Mouse (Mus musculus) yolk sac, embryonic 10.5 days (tissue): ENCODE measurements around the gene Zbtb7a.
"Not testable (repeated sequence)": the region's sequence is repeated elsewhere in the genome, so short reads cannot be mapped to it uniquely, and the experiment has no call there.

ENCODE experiments used
- DNase-seq: peaks from one replicate; pipeline ENCODE4 v3.0.0-alpha.2; 2017; ENCODE audit warnings: low spot score

The Zbtb7a gene

DNA sequence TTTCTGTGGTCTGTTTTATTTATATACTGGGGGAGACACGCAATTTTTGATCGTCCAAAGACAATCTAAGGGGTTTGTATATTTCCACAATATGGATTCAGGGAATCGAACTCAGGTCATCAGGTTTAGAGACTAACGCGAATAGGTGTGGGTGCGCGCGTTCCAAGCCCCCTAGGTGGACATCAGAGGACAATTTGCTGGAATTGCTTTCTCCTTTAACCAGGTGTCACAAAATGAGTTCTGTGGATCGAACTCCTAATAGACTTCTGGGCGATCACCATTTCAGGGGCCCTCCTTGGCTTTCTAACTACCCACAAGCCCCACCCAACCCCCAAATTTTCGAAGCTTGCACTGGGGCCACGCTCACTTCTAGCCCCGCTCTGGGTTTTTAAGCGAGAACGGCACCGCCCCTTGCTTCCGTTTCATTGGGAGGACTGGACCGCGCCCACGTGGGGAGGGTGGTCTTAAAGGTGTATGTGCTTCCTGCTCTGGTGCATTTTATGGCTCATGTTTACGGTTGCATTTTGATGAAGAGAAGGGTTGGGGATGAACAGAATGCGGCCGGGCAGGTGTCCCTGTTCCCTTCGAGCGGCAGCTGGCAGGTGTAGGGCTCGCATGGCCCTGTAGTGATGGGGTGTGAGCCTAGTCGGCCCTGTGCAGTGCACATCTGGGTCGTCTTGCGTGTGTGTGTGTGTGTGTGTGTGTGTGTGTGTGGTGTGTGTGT is 33.7 kb downstream of the Zbtb7a start:
- peak; percentile 87 for DNase-seq

DNA sequence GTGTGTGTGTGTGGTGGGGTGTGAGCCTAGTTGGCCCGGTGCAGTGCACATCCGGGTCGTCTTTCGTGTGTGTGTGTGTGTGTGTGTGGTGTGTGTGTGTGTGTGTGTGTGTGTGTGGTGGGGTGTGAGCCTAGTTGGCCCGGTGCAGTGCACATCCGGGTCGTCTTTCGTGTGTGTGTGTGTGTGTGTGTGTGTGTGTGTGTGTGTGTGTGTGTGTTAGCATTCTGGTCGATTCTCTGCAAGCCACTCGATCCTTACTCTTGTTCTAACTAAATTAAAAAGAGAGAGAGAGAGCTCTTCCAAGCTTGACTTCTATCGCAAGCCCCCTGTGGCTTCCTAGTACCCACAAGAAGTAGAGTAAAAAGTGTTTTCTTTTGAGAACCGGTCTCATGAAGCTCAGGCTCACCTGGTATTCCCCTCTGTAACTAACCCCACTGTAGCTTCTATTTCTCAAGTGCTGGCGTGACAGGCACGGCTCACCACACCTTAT is 34.4 kb downstream of the Zbtb7a start:
- DNase-seq = not testable (repeated sequence)

DNA sequence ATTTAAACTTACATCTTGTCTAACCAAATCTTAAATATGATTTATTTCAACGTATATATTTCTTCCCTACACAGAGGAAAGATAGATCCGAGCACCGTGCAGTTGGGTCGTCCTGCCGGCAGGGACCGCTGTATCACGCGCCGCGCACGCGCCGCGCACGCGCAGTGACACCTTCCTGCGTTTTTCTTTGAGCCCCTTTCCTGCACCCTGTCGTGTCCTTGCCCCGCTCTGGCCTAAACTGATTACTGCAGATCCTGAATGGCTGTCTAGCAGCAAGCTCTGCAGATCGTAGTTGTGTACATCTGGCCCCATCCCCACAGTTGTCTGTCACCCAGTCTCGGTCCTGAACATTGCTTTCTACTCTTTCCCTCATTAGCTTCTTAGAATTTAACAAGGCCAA is 38.1 kb downstream of the Zbtb7a start:
- DNase-seq = peak; percentile 71

DNA sequence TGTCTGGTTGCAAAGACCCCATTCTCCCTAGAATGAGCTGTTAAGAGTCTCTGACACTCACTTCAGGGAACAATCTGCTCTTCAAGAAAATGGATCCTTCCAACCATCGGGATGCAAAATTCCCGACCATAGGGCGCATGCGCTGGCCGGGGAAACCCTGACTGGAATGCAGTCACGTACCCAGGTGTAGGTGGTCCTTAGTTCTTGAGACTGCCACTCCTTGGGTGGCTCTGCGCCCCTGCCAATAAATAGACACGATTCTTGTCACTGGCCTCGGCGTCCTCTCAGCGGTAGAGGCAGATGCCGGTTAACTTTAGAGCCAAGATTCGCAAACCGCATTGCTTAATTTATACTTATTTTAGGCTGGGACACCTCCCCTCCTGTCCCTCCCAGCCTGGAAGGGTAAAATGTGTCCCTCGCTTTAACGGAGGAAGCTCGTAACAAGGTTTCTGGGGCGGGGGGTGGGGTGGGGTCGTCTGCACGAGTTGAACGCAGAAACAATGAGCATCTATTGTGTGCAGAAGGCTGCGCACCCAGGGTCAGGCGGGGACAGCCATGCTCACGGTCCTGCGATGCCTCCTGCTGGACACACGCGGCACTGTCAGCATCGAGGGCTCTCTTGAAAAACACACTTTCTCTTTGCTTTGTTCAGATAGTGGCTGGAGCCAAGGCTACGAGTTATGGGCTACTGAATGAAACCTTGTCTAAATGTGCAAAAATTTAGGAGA is 39.8 kb downstream of the Zbtb7a start:
- DNase-seq = peak; percentile 85

DNA sequence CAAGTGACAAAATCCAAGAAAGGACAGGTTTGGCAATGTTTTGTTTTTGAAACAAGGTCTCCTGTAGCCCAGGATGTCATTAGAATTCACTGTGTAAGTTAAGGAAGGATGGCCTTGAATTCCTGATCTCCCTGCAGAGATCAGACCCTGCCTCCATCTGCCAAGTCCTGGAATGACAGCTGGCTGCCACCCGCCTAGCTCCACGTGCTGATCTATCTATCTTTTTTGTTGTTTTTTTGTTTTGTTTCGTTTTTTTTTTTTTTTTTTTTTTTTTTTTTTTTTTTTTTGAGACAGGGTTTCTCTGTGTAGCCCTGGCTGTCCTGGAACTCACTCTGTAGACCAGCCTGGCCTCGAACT is 40.3 kb downstream of the Zbtb7a start:
- not testable (repeated sequence) for DNase-seq

DNA sequence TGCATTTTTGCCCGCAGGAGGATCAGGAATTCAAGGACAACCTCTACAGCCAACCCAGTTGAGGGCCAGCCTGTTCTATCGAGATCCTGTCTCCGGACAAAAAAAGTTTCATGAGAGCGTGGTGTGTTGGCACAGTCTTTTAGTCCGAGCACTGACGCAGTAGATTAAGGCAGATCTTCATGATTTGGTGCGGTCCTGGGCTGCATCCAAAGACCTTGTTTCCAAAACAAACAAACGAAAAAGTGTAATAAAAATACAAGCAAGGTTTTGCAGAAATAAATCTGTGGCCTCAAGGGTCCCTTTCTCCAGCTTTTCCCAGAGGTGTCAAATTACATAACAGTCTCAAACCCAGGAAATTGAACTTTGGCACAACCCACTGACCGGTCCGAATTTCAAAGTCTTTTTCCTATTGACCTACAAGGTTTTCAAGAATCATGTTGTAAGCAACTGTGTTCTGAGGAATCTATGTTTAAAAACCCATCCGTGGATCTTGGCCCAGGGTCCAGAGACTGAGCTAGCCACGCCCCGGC is 41.0 kb downstream of the Zbtb7a start:
- no peak for DNase-seq

DNA sequence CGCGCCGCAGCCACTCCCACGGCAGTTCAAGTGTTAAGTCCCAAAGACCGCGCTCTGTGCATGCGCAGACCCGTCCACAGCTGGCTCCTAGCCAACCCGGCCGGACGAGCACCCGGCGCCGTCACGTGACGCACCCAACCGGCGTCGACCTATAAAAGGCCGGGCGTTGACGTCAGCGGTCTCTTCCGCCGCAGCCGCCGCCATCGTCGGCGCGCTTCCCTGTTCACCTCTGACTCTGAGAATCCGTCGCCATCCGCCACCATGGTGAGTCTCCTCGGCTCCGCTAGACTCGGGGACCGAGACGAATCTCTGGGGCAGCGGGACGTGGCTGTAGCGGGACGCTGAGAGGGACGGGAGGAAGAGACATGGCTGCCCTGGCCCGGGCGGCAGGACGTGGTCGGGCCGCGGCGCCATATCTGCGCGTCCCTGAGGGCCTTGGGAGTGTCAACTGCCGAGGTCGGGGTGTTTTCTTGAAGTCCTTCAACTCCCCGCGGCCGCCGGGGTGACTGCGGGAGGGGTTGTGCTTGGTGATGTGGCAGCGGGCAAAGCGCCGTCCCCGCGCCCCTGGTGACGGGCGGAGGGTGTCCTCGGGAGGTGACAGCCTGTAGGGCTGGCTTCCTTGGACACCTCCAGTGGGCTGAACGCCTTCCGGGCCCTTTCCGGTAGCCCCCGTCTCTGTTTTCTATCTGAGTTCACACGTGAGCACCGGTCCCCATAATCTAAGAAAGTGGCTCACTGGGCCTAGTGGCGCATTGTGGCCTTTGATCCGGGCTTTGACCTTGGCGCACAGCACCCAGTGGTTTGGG is 41.6 kb downstream of the Zbtb7a start, which contains the start of gene Eef2:
TSS of gene Eef2 (plus strand) at position 166 of the 806 bp plus-strand sequence.
- peak; percentile 97 for DNase-seq

DNA sequence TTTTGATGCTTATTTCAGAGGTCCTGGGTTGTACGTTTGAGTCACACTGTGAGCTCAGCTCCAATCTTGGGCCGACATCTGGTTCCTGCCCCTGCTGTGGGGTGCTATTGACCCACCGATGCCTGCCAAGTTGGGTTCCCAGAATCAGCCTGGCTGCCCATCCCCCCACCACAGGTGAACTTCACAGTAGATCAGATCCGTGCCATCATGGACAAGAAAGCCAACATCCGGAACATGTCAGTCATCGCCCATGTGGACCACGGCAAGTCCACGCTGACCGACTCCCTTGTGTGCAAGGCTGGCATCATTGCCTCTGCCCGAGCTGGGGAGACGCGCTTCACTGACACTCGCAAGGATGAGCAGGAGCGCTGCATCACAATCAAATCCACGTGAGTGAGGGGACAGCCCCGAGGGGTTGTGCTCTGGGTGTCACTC is 42.5 kb downstream of the Zbtb7a start:
- DNase-seq = no peak

DNA sequence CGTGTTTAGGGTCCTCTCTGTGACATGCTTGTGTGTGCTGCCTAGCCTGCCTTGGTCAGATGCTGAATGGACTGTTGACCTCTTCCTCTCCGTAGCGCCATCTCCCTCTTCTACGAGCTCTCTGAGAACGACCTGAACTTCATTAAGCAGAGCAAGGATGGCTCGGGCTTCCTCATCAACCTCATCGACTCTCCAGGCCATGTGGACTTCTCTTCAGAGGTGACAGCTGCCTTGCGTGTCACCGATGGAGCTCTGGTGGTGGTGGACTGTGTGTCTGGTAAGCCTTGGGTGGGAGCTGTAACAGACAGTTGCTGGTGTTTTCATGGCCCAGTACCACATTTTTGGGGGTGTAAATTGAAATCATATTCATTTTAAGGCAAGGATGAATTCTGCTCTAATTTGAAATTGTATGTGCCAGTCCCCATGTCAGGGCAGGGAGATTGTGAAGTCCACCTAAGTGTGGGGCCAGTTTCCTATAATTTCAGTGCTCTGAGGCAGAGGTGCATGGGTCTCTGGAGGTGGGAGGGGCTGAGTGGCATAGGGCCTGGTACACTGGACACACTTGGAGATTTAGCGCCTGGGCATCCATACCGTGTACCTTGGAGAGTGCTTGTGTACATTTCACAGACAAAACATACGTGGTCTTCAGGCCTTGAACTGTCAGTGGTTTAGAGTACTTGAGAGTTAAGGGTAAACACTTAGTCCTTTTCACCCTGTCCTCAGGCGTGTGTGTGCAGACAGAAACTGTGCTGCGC is 43.1 kb downstream of the Zbtb7a start:
- DNase-seq = no peak

DNA sequence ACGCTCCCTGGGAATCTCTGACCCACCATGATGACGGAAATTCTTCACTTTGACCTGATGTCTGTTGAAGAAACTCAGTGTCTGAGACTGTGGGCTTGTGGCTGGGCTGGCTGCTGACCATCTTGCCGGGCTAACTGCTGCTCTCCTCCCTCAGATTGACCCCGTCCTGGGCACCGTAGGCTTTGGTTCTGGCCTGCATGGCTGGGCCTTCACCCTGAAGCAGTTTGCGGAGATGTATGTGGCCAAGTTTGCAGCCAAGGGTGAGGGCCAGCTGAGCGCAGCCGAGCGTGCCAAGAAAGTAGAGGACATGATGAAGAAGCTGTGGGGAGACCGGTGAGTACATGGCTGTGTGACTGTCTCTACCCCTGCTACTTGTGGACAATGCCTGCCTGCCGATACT is 43.9 kb downstream of the Zbtb7a start:
- no peak for DNase-seq

DNA sequence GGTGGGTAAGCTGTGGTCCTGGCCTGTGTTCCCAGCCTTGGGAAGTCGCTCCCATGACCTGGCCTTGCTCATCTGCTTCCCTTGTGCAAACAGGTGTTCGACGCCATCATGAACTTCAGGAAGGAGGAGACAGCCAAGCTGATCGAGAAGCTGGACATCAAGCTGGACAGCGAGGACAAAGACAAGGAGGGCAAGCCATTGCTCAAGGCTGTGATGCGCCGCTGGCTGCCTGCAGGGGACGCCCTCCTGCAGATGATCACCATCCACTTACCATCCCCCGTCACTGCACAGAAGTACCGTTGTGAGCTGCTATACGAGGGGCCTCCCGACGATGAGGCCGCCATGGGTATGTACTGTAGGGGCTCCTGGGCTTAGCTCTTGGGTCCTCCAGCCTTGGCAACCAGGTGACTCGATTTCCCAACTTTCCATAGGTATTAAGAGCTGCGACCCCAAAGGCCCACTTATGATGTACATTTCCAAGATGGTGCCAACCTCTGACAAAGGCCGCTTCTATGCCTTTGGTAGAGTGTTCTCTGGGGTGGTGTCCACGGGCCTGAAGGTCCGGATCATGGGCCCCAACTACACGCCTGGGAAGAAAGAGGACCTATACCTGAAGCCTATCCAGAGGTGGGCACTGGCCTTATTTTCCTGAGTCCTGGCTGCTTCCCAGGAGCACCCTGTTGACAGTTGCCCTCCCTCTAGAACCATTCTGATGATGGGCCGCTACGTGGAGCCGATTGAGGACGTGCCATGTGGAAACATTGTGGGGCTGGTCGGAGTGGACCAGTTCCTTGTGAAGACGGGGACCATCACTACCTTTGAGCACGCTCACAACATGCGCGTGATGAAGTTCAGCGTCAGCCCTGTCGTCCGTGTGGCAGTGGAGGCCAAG is 44.7 kb downstream of the Zbtb7a start:
- DNase-seq = no peak

DNA sequence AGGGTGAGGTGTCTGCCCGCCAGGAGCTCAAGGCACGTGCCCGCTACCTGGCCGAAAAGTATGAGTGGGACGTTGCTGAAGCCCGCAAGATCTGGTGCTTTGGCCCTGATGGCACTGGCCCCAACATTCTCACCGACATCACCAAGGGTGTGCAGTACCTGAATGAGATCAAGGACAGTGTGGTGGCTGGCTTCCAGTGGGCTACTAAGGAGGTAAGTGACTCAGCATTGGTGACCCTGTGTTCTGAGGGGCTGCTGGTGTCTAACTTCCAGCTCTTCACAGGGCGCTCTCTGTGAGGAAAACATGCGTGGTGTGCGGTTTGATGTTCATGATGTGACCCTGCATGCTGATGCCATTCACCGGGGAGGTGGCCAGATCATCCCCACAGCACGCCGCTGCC is 45.9 kb downstream of the Zbtb7a start:
- no peak for DNase-seq

DNA sequence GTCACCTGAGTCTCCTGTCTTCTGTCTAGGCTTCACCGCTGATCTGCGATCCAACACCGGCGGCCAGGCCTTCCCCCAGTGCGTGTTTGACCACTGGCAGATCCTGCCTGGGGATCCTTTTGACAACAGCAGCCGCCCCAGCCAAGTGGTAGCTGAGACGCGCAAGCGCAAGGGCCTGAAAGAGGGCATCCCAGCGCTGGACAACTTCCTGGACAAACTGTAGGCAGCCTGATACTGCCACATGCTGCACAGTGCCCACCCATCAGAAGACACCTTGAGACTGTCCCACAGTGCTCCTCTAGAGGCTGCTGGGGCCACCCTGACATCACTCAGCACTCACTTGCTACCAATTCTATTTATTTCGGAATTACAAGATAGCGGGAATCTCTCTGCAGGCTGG is 46.8 kb downstream of the Zbtb7a start:
- DNase-seq = not testable (repeated sequence)

DNA sequence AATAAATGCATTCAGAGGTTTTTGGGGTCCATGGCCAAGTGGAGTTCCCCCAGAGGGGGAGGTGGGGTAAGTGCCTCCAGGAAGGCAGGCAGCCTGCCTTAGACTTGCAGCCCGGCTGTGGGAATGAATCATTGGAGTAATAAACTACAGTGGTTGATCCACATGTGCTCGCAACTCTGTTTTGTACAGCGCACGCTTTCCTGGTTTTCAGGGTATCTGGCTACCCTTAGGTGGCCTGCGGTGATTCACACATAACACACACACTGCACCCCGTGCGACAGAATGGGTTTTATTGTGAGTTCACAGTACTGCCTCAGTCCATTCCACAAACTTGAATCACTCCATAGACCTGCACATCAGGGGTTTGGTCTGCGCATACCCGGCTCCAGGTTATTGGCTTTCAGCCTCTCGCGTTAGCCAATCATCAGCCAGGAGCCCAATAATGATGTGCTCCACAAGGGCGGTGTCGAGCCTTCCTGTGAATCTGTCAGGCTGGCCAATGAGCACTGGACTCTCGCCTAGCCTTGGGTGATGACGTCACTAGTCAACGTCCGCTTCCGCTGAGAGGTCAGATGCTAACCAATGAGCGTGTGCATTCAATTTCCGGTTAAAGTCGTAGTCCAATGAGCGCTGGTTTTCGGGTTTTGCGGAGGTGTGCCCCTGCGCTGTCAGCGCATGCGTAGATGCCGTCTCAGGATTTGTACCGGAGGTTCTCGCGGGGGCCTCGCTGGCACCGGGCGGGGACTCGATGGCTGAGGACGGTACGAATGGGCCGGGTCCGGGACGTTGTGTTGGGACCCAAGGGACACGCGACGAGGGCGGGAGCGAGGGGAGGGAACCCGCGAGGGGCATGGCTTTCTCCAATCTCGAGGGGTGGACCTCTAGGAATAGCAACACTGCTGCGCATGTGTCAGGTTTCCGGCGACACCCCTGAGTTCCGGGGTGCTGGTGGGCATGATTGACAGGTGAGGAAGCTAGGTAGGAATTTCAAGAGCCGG is 47.6 kb downstream of the Zbtb7a start, which contains the start of gene Dapk3:
TSS of gene Dapk3 (plus strand) at position 670 of the 998 bp plus-strand sequence.
- DNase-seq = peak; percentile 99

DNA sequence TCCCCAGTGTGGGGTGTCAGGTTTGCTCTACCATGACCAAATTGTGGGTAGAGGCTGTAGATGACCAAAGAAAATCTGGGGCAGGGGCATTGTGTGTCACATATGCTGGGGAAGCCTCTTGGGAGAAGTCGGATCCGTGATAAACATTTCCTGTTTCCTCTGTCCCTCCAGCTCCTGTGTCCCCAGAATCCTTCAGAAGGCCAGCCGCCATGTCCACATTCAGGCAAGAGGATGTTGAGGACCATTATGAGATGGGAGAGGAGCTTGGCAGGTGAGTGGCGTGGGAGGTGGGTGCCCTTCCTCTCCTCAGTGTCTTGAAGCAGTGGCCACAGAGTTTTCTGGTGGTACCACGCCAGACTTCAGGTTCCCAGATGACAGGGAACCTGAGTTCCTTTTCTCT is 48.8 kb downstream of the Zbtb7a start, which contains the start of gene 4930442H23Rik:
TSS of gene 4930442H23Rik (minus strand) at position 45 of the 400 bp plus-strand sequence.
- no peak for DNase-seq

DNA sequence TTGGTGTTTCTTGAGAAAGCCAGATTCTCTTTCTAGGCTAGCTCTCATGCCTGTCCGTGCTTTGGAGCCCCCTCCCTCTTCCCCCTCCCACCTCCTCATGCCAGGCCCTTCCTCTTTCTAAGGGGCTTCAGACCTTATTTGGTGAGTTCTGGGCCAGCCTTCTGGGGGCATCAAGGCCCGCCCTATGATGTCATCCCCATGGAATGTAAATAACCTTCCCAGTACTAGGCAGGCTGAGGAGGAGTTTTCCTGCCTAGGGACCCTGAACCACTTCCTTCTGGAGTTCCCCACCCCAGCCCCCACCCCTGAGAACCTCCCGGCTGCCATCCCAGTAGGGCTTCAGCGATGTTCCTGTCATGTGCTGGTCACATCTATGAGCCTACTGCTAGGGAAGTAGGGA is 49.7 kb downstream of the Zbtb7a start:
- DNase-seq = peak; percentile 78

DNA sequence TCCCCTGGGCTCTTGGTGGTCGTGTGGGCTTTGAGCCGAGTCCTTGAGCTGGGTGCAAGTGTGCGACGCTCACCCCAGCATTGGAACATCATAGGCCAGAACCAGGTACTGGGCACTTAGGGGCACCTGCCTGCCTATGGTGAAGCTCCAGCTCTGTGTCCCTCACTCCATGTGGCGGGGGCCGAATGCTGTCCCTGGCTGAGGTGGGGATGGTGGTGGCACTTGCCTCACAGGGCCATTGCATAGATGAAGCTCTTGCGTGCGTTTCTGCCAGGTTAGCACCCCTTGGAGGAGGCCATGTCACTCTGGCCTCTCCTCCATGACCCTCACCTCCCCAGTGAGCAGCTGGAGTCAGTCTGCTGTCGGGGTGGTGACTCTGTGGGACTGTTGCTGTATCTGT is 52.1 kb downstream of the Zbtb7a start:
- DNase-seq = no peak

DNA sequence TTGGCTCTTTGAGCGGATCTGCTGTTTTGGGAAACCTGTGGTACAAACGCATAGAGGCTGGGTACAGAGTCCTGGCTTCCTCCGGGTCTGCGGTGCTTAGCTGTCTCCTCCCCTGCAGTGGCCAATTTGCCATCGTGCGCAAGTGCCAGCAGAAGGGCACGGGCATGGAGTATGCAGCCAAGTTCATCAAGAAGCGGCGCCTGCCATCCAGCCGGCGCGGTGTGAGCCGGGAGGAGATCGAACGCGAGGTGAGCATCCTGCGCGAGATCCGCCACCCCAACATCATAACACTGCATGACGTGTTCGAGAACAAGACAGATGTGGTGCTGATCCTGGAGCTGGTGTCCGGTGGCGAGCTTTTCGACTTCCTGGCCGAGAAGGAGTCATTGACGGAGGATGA is 54.8 kb downstream of the Zbtb7a start:
- no peak for DNase-seq
